In the genomic region with DNA sequence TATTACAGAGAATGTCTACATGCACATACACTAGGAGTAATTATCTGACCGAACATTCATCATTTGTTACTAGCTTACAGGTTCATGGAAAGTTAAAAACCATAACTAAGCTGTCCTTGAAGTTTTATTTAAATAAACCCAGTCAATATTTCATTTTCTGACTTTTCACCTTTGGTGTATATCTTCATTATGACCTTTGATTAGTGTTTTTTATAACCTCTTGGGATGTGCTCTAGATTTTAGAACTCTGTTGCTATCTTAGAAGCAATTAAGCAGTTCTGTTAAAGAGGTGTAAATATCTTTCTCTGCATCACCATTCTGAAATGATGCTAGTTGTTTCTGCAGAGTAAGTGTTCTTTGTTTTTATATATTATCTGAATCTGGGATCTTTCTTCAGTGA, we compare ENCODE assay signal across 21 mouse cellular contexts. TPM values are rescaled to one million over a fixed set of nuclear protein-coding genes. Genes with fewer than 3 reads are reported as not detected.
"Had no signal": no experiment of that assay in that cellular context is flagged by ENCODE, and none has a peak within 500 bp of the region (broad histone marks: within the 10 kb centered on the region; RNA-seq: fewer than 3 reads in every experiment).

Gene Spata9 (plus strand): TSS at position 301 of the 400 bp plus-strand sequence.

- H3K36me3 ChIP-seq: neural tube, embryonic 12.5 days; neural tube, embryonic 13.5 days; neural tube, embryonic 15.5 days; stomach, embryonic 15.5 days had no signal

- H3K27me3 ChIP-seq: neural tube, embryonic 12.5 days; neural tube, embryonic 13.5 days; neural tube, embryonic 15.5 days; stomach, embryonic 15.5 days had no signal

- H3K4me1 ChIP-seq: neural tube, embryonic 12.5 days; neural tube, embryonic 13.5 days; neural tube, embryonic 15.5 days; stomach, embryonic 15.5 days had no signal

- H3K27ac ChIP-seq: neural tube, embryonic 12.5 days; neural tube, embryonic 13.5 days; neural tube, embryonic 15.5 days; stomach, embryonic 15.5 days; stomach, postnatal 0 days had no signal

- DNase-seq: retina, postnatal 1 day; right cerebral cortex, adult 18-20 months; right cerebral cortex, postnatal 14 days; right cerebral cortex, postnatal 25 days; right cerebral cortex, postnatal 4 days; spleen, adult 18-20 months; thymus, adult 18-20 months; thymus, adult 2 months; thymus, postnatal 14 days; thymus, postnatal 25 days; thymus, postnatal 36 days; thymus, postnatal 4 days had no signal

- H3K9me3 ChIP-seq: neural tube, embryonic 13.5 days; neural tube, embryonic 15.5 days; stomach, embryonic 15.5 days had no signal

- H3K4me3 ChIP-seq: neural tube, embryonic 12.5 days; neural tube, embryonic 13.5 days; neural tube, embryonic 15.5 days; stomach, embryonic 15.5 days had no signal

RNA-seq across cellular contexts. Expression of gene Spata9, which starts in this region (rescaled TPM):
- total RNA-seq: neutrophil, adult 5-6 weeks had no signal
- polyA plus RNA-seq: small intestine, adult 2 months; spleen, adult 2 months; thymus, adult 2 months; urinary bladder, adult 2 months had no signal
